Mouse (Mus musculus): ENCODE results near the gene Fstl1. TPM values are rescaled to one million over a fixed set of nuclear protein-coding genes. Genes with fewer than 3 reads are reported as not detected.

Fstl1 gene
- total RNA-seq, 2 experiments from 2014 or later: 28.8 to 33.3 TPM

- intact Hi-C loops (cut with DNase I): no loop called here
- DNase-seq (ENCODE audit: extremely low spot score in 1 of 2, low spot score in 2 of 2): no peak
- H3K27ac ChIP-seq: no peak overlapping the region
- H3K4me3 ChIP-seq: no peak overlapping the region
- TF ChIP-seq CTCF (IDR thresholded peaks at IDR 0.05): no peak
These were observed 60.9 kb downstream of the Fstl1 start for GRCm38 (mm10) chr16:37837571-37837970.

GRCm38 (mm10) chr16:37842439-37842838 is 65.8 kb downstream of the Fstl1 start:
- Histone ChIP-seq H3K27ac (no peak overlapping the region), H3K4me3 (no peak overlapping the region)
- intact Hi-C loops (cut with DNase I): no loop called here
- no peak for DNase-seq (ENCODE audit: extremely low spot score in 1 of 2, low spot score in 2 of 2)
- no peak for TF ChIP-seq CTCF (IDR thresholded peaks at IDR 0.05)

- intact Hi-C loops (cut with DNase I): no loop called here
- H3K4me3 ChIP-seq: no peak overlapping the region
- TF ChIP-seq CTCF (IDR thresholded peaks at IDR 0.05): no peak
- DNase-seq (ENCODE audit: extremely low spot score in 1 of 2, low spot score in 2 of 2): no peak
- no peak overlapping the region for H3K27ac ChIP-seq
These were observed 67.1 kb downstream of the Fstl1 start for GRCm38 (mm10) chr16:37843740-37844139.

GRCm38 (mm10) chr16:37845202-37845925 is 68.7 kb downstream of the Fstl1 start:
- intact Hi-C loops (cut with DNase I): no loop called here
- no peak overlapping the region for H3K4me3 ChIP-seq
- TF ChIP-seq CTCF (IDR thresholded peaks at IDR 0.05): no peak
- no peak for DNase-seq (ENCODE audit: extremely low spot score in 1 of 2, low spot score in 2 of 2)
- H3K27ac ChIP-seq: no peak overlapping the region

- no peak for DNase-seq (ENCODE audit: extremely low spot score in 1 of 2, low spot score in 2 of 2)
- intact Hi-C loops (cut with DNase I): no loop called here
- Histone ChIP-seq H3K27ac (no peak overlapping the region), H3K4me3 (no peak overlapping the region)
- no peak for TF ChIP-seq CTCF (IDR thresholded peaks at IDR 0.05)
These were observed 70.4 kb downstream of the Fstl1 start for GRCm38 (mm10) chr16:37847081-37847480.

- no peak for DNase-seq (ENCODE audit: extremely low spot score in 1 of 2, low spot score in 2 of 2)
- intact Hi-C loops (cut with DNase I): no loop called here
- Histone ChIP-seq H3K27ac (no peak overlapping the region), H3K4me3 (no peak overlapping the region)
- TF ChIP-seq CTCF (IDR thresholded peaks at IDR 0.05): no peak
These were observed 74.7 kb downstream of the Fstl1 start for GRCm38 (mm10) chr16:37851366-37851765.

GRCm38 (mm10) chr16:37853279-37853678 is 76.6 kb downstream of the Fstl1 start:
- DNase-seq (ENCODE audit: extremely low spot score in 1 of 2, low spot score in 2 of 2): no peak
- intact Hi-C loops (cut with DNase I): no loop called here
- H3K4me3 ChIP-seq: no peak overlapping the region
- TF ChIP-seq CTCF (IDR thresholded peaks at IDR 0.05): no peak
- H3K27ac ChIP-seq: no peak overlapping the region

GRCm38 (mm10) chr16:37854054-37854453 is 77.4 kb downstream of the Fstl1 start:
- Histone ChIP-seq H3K4me3 (no peak overlapping the region), H3K27ac (no peak overlapping the region)
- DNase-seq (ENCODE audit: extremely low spot score in 1 of 2, low spot score in 2 of 2): no peak
- intact Hi-C loops (cut with DNase I): no loop called here
- TF ChIP-seq CTCF (IDR thresholded peaks at IDR 0.05): no peak

GRCm38 (mm10) chr16:37854593-37854992 is 77.9 kb downstream of the Fstl1 start:
- intact Hi-C loops (cut with DNase I): no loop called here
- Histone ChIP-seq H3K4me3 (no peak overlapping the region), H3K27ac (no peak overlapping the region)
- no peak for TF ChIP-seq CTCF (IDR thresholded peaks at IDR 0.05)
- DNase-seq (ENCODE audit: extremely low spot score in 1 of 2, low spot score in 2 of 2): no peak

- H3K27ac ChIP-seq: no peak overlapping the region
- TF ChIP-seq CTCF (IDR thresholded peaks at IDR 0.05): no peak
- no peak overlapping the region for H3K4me3 ChIP-seq
- no peak for DNase-seq (ENCODE audit: extremely low spot score in 1 of 2, low spot score in 2 of 2)
- intact Hi-C loops (cut with DNase I): no loop called here
These were observed 78.9 kb downstream of the Fstl1 start for GRCm38 (mm10) chr16:37855583-37855982.

- Histone ChIP-seq H3K27ac (no peak overlapping the region), H3K4me3 (no peak overlapping the region)
- no peak for DNase-seq (ENCODE audit: extremely low spot score in 1 of 2, low spot score in 2 of 2)
- intact Hi-C loops (cut with DNase I): no loop called here
- TF ChIP-seq CTCF (IDR thresholded peaks at IDR 0.05): no peak
These were observed 79.7 kb downstream of the Fstl1 start for GRCm38 (mm10) chr16:37856327-37856726.

- intact Hi-C loops (cut with DNase I): no loop called here
- no peak overlapping the region for H3K4me3 ChIP-seq
- TF ChIP-seq CTCF (IDR thresholded peaks at IDR 0.05): no peak
- DNase-seq (ENCODE audit: extremely low spot score in 1 of 2, low spot score in 2 of 2): no peak
- no peak overlapping the region for H3K27ac ChIP-seq
These were observed 80.8 kb downstream of the Fstl1 start for GRCm38 (mm10) chr16:37857495-37857894.

GRCm38 (mm10) chr16:37860213-37860612 is 83.5 kb downstream of the Fstl1 start:
- intact Hi-C loops (cut with DNase I): no loop called here
- no peak for DNase-seq (ENCODE audit: extremely low spot score in 1 of 2, low spot score in 2 of 2)
- no peak overlapping the region for H3K4me3 ChIP-seq
- H3K27ac ChIP-seq: no peak overlapping the region
- no peak for TF ChIP-seq CTCF (IDR thresholded peaks at IDR 0.05)

Data from left cerebral cortex, adult 2 months (tissue).